Comparison of ENCODE assay signal across 12 mouse cellular contexts in the genomic region with DNA sequence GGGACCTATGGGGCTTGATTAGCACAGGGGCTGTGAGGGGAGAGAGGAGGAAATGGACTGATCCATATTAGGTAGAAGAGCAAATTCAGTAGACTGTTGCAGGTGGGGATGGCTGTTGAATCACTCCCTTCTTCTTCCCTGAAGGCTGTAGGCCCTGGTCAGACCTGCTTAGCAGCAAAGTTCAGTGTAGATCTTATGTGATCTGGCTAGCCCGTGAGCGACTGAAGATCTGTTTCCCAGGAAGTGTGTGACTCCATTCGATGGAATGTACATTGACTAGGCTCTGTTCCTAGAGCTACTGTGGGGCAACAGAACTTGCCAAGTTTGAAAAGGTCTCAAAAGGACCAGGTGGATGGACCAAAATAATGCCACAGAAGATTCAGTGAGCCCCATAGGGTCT.
DNase-seq lines count a peak whose midpoint lies in the region; ATAC-seq and TF ChIP-seq lines count a peak whose summit lies in the region.
"Had no signal": no experiment of that assay in that cellular context is flagged by ENCODE, and none has a peak within 500 bp of the region (broad histone marks: within the 10 kb centered on the region; RNA-seq: fewer than 3 reads in every experiment).

No protein-coding gene starts in this region.

- H3K4me3 ChIP-seq in forebrain, embryonic 10.5 days: no peak overlapping the region
- H3K4me3 ChIP-seq in forebrain, embryonic 15.5 days: no peak overlapping the region
- no peak overlapping the region for H3K4me3 ChIP-seq in kidney, embryonic 15.5 days (replicated peaks)
- no peak overlapping the region for H3K4me3 ChIP-seq in thymus, adult 2 months (ENCODE audit: control insufficient read depth, insufficient read depth, low read length)

- H3K9ac ChIP-seq in forebrain, embryonic 15.5 days (replicated peaks): no peak overlapping the region
- H3K9ac ChIP-seq in kidney, embryonic 15.5 days: no peak overlapping the region

- H3K27ac ChIP-seq in forebrain, embryonic 10.5 days: peak overlapping the region; percentile 61
- no peak overlapping the region for H3K27ac ChIP-seq in forebrain, embryonic 15.5 days (replicated peaks)
- H3K27ac ChIP-seq in kidney, embryonic 15.5 days: peak overlapping the region; percentile 52
- no peak overlapping the region for H3K27ac ChIP-seq in thymus, adult 2 months (ENCODE audit: control insufficient read depth, insufficient read depth, low read length)
- H3K27ac ChIP-seq: macrophage had no signal

- H3K4me2 ChIP-seq in forebrain, embryonic 15.5 days (replicated peaks): no peak overlapping the region
- H3K4me2 ChIP-seq in kidney, embryonic 15.5 days: no peak overlapping the region

- WGBS in forebrain, embryonic 10.5 days: 95% methylated on average over 3 of the region's 3 CpGs
- WGBS in forebrain, embryonic 15.5 days: 92% methylated on average over 3 of the region's 3 CpGs
- 89% methylated on average over 3 of the region's 3 CpGs for WGBS in kidney, embryonic 15.5 days
- WGBS in thymus, adult 2 months: 99% methylated on average over 3 of the region's 3 CpGs

- no peaks in the 10 kb centered on the region for H3K27me3 ChIP-seq in forebrain, embryonic 10.5 days (ENCODE audit: poor library complexity, severe bottlenecking)
- no peaks in the 10 kb centered on the region for H3K27me3 ChIP-seq in forebrain, embryonic 15.5 days
- no peaks in the 10 kb centered on the region for H3K27me3 ChIP-seq in kidney, embryonic 15.5 days
- H3K27me3 ChIP-seq in thymus, adult 2 months (ENCODE audit: control insufficient read depth, insufficient read depth, low read length): no peaks in the 10 kb centered on the region

- ATAC-seq in forebrain, embryonic 15.5 days (replicated peaks): no peak
- no peak for ATAC-seq in kidney, embryonic 15.5 days (replicated peaks; ENCODE audit: low FRiP score)

- TF ChIP-seq CTCF in thymus, adult 2 months (IDR thresholded peaks at IDR 0.05; ENCODE audit: borderline replicate concordance, control insufficient read depth, extremely low read depth, insufficient read depth, low read length, poor library complexity): no peak

- 0 out of 2 replicates have a peak, but pooled peaks cover 4% of the 10 kb centered on the region for H3K9me3 ChIP-seq in forebrain, embryonic 10.5 days
- no peaks in the 10 kb centered on the region for H3K9me3 ChIP-seq in forebrain, embryonic 15.5 days
- no peaks in the 10 kb centered on the region for H3K9me3 ChIP-seq in kidney, embryonic 15.5 days (replicated peaks)

- H3K4me1 ChIP-seq in forebrain, embryonic 10.5 days: peaks cover 56% of the 10 kb centered on the region
- H3K4me1 ChIP-seq in forebrain, embryonic 15.5 days: peaks cover 24% of the 10 kb centered on the region
- H3K4me1 ChIP-seq in kidney, embryonic 15.5 days: peaks cover 32% of the 10 kb centered on the region
- H3K4me1 ChIP-seq in thymus, adult 2 months (replicated peaks; ENCODE audit: control insufficient read depth, insufficient read depth, low read length): peaks cover 6% of the 10 kb centered on the region

- no peak for TF ChIP-seq POLR2A in thymus, adult 2 months (IDR thresholded peaks at IDR 0.05; ENCODE audit: control insufficient read depth, extremely low read depth, insufficient read depth, low read length, poor library complexity)

- DNase-seq in forebrain, embryonic 10.5 days (ENCODE audit: extremely low spot score, low spot score): no peak
- no peak for DNase-seq in kidney, adult 18-20 months
- peak; percentile 51 for DNase-seq in urinary bladder, postnatal 25 days (ENCODE audit: low spot score)
- no peak for DNase-seq in urinary bladder, postnatal 4 days (ENCODE audit: low spot score in 2 of 2)
- DNase-seq in thymus, adult 2 months: no peak
- DNase-seq in cerebellum, adult 8-10 months: no peak
- DNase-seq: heart, postnatal 14 days; kidney, postnatal 14 days; right cerebral cortex, adult 18-20 months had no signal

- H3K36me3 ChIP-seq in forebrain, embryonic 10.5 days (replicated peaks): peaks cover 42% of the 10 kb centered on the region
- H3K36me3 ChIP-seq in forebrain, embryonic 15.5 days: 0 out of 2 replicates have a peak, but pooled peaks cover 3% of the 10 kb centered on the region
- H3K36me3 ChIP-seq in kidney, embryonic 15.5 days: peaks cover 17% of the 10 kb centered on the region
- no peaks in the 10 kb centered on the region for H3K36me3 ChIP-seq in thymus, adult 2 months (ENCODE audit: control insufficient read depth, insufficient read depth, low read length)

Comparison
In these comparisons a context has a peak if more than half of its experiments do, and no peak if none do; other contexts are left out.
1. H3K27ac ChIP-seq: peak in forebrain, embryonic 10.5 days (single experiment) and kidney, embryonic 15.5 days (single experiment); none in forebrain, embryonic 15.5 days (single experiment) and thymus, adult 2 months (single experiment).